Mouse (Mus musculus): ENCODE measurements around the gene Hspa12b.

DNA sequence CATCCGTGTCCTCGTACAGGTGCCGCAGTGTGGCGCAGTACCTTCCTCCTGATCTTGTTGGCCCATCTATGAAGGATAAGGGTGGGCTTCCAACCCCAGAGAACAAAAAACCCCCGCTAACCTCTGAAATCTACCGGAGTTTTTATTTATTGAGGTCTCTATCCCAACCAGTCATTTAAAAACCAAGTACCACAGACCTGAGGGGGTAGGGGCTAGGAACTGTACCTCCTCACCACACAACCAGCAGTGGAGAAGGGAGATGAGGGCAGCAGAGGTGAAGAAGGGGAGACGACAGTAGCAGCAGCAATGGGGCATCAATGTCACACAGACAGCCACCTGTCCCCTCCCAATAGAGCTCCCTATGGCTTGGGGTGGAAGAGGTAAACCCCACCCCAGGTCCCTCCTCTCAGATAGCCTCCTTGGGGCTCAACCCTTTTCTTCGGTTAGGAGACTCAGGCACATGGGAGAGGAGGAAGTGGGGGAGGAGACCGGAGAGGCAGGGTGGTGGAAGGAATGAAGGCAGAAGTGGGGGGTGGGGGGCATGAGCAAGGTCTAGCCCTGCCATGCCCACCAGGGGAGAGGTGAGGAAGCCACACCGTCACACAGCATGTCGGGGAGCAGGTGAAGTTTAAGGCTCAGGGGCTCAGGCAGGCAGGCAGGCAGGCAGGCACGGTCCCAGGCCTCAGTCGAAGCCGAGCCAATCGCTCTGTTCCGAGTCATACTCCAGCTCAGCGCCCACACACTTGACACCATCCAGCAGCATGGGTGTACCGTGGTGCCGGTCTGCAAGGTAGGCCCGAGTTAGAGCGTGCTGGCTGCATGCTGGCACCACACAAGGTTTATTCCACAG is 19.3 kb downstream of the Hspa12b start:
- TF ChIP-seq POLR2A (IDR thresholded peaks at IDR 0.05; ENCODE audit: insufficient read length, low read depth) (no peak), POLR2AphosphoS2 (IDR thresholded peaks at IDR 0.05; ENCODE audit: insufficient read length, low read depth) (peak; percentile 18), USF1 (IDR thresholded peaks at IDR 0.05; ENCODE audit: low read depth) (no peak), MYOG (IDR thresholded peaks at IDR 0.05; ENCODE audit: control insufficient read depth in 1 of 3, insufficient read depth in 1 of 3, insufficient read length in 2 of 3, low read depth in 2 of 3) (no peak), MAX (IDR thresholded peaks at IDR 0.05; ENCODE audit: low read depth) (no peak), E2F4 (IDR thresholded peaks at IDR 0.05; ENCODE audit: insufficient read depth) (no peak), TCF12 (IDR thresholded peaks at IDR 0.05; ENCODE audit: insufficient read depth, poor library complexity, severe bottlenecking) (no peak), REST (IDR thresholded peaks at IDR 0.05; ENCODE audit: insufficient read depth, insufficient read length) (no peak), SRF (IDR thresholded peaks at IDR 0.05; ENCODE audit: control insufficient read depth, insufficient read length, low read depth) (no peak)

All from myocyte (in vitro differentiated cells).